Mouse (Mus musculus) liver, adult 2 months (tissue): ENCODE data around the gene Map2k2. TPM values are rescaled to one million over a fixed set of nuclear protein-coding genes. Genes with fewer than 3 reads are reported as not detected.

ENCODE experiments used
- DNase-seq: peaks from one replicate; pipeline ENCODE4 v3.0.0-alpha.2; 2011; ENCODE audit warnings: low read depth, low spot score; ENCODE audit errors: extremely low read depth
- H3K27ac ChIP-seq: fragments of 200-500 bp; replicated peaks from 2 replicates; pipeline ENCODE4 v1.5.1; 2012; ENCODE audit warnings: low read depth, mild to moderate bottlenecking, control low read depth, inconsistent platforms, low read length; ENCODE audit not compliant: insufficient read depth
- H3K27me3 ChIP-seq: fragments of 200-500 bp; 2 replicates; pipeline ENCODE4 v1.6.1; 2012; ENCODE audit warnings: mild to moderate bottlenecking, moderate library complexity, low read length, inconsistent platforms; ENCODE audit not compliant: control insufficient read depth, insufficient read depth
- H3K36me3 ChIP-seq: fragments of 200-500 bp; 2 replicates; pipeline ENCODE4 v1.6.1; 2012; ENCODE audit warnings: low read length, inconsistent platforms; ENCODE audit not compliant: control insufficient read depth, insufficient read depth
- H3K4me1 ChIP-seq: fragments of 200-500 bp; 2 replicates; pipeline ENCODE4 v1.6.1; 2011; ENCODE audit warnings: low read length; ENCODE audit not compliant: control insufficient read depth, insufficient read depth
- H3K4me3 ChIP-seq: fragments of 200-500 bp; 2 replicates; pipeline ENCODE4 v1.5.1; 2011; ENCODE audit warnings: low read depth, mild to moderate bottlenecking, control low read depth, low read length, moderate library complexity; ENCODE audit not compliant: insufficient read depth
- H3K79me2 ChIP-seq: fragments of 200-500 bp; 2 replicates; pipeline ENCODE4 v1.6.1; 2012; ENCODE audit warnings: inconsistent platforms, mild to moderate bottlenecking, low read length, moderate library complexity; ENCODE audit not compliant: control insufficient read depth, insufficient read depth
- H3K9ac ChIP-seq: fragments of 200-500 bp; 2 replicates; pipeline ENCODE4 v1.6.1; 2012; ENCODE audit warnings: low read depth, mild to moderate bottlenecking, control low read depth, inconsistent platforms, low read length
- CTCF ChIP-seq: fragments of 200-500 bp; IDR thresholded peaks from 2 replicates; pipeline ENCODE4 v1.5.1; 2011; ENCODE audit warnings: low read depth, low read length, control low read depth
- POLR2A ChIP-seq: fragments of 200-500 bp; IDR thresholded peaks from 2 replicates; pipeline ENCODE4 v1.6.1; 2011; ENCODE audit warnings: low read length, control low read depth; ENCODE audit not compliant: insufficient read depth; ENCODE audit errors: extremely low read depth
- WGBS: fragments of 180-500 bp; shearing (Covaris S2); methylation state at CpG from one replicate; pipeline ENCODE4 v1.1.7; 2018; 5-methylcytosine and 5-hydroxymethylcytosine counted together
- polyA plus RNA-seq: library from polyadenylated mRNA; depleted of rRNA; stranded (reverse); fragments of >200 nt; gene quantifications from 2 replicates; pipeline ENCODE4 v1.2.3, GENCODE M21; 2012
- total RNA-seq: library from RNA; depleted of rRNA; stranded (reverse); fragments of >200 nt; gene quantifications from 2 replicates; pipeline ENCODE4 v1.2.3, GENCODE M21; 2014

Gene Map2k2
- total and polyA plus RNA-seq, 2 experiments: 46.6 to 192 TPM

DNA sequence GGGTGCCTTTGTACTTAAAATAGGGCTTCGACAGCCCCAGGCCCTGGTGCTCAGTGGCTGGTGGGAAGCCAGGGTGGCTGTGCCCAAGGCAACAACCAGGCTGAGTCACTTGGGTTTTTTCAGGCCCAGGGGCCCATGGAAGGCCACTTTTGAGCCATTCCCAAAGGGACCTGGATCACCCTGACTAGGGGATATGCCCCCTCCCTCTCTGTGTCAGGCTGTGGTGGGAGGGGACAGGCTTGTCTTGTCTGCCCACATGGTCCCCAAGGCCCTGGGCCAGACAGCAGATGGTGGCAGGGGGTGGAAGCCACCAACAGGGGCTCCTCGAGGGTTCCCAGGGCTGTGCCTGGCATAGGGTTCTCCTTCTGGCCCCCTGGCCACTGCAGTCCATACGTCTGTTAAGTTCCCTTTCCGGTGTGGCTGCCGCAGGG is 36.9 kb downstream of the Map2k2 start:
- Histone ChIP-seq H3K9ac (no peak overlapping the region), H3K79me2 (peaks cover 80% of the 10 kb centered on the region), H3K27ac (no peak overlapping the region), H3K4me3 (no peak overlapping the region), H3K27me3 (no peaks in the 10 kb centered on the region), H3K4me1 (peaks cover 20% of the 10 kb centered on the region), H3K36me3 (peaks cover 5% of the 10 kb centered on the region)
- DNase-seq: no peak
- 90% methylated on average over 5 of the region's 5 CpGs for WGBS
- no peak for TF ChIP-seq CTCF
- TF ChIP-seq POLR2A: no peak

DNA sequence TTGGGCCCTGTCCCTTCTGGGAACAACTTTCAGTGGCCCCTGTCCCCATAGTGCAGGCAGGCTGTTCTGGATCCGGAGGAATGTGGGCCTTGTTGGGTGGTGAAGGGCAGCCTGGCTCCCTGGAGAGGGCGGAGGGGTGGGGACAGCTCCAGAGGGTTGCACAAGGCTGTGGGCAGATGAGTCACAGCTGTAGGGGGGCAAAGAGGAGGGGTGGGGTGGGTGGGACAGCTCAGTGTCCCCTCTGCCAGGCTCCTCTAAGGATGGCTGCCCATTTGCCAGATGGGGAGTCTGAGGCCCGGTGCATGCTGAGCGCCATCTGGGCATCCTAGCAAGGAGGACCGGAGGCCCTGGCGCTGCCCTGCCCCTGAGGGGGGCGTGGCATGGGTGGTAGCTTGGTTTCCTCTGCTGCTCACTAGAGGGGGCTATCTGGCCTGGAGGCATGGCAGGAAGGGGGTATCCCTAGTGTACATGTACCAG is 37.5 kb downstream of the Map2k2 start:
- H3K79me2 ChIP-seq: peaks cover 78% of the 10 kb centered on the region
- H3K36me3 ChIP-seq: peaks cover 7% of the 10 kb centered on the region

DNA sequence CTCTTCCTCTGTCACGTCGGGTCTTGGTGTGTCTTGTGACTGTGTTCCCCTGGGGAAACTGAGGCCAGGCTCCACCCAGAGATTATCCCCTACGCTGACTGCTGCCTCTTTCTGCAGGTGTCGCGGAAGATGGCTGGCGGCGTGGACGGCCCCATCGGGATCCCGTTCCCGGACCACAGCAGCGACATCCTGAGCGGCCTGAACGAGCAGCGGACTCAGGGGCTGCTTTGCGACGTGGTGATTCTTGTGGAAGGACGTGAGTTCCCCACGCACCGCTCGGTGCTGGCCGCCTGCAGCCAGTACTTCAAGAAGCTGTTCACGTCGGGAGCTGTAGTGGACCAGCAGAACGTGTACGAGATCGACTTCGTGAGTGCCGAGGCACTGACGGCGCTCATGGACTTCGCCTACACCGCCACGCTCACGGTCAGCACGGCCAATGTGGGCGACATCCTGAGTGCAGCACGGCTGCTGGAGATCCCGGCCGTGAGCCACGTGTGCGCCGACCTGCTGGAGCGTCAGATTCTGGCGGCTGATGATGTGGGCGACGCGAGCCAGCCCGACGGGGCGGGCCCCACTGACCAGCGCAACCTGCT is 38.2 kb downstream of the Map2k2 start:
- H3K9ac ChIP-seq: no peak overlapping the region
- H3K27ac ChIP-seq: no peak overlapping the region
- no peaks in the 10 kb centered on the region for H3K27me3 ChIP-seq
- H3K36me3 ChIP-seq: peaks cover 12% of the 10 kb centered on the region
- peaks cover 76% of the 10 kb centered on the region for H3K79me2 ChIP-seq
- DNase-seq: no peak
- peaks cover 18% of the 10 kb centered on the region for H3K4me1 ChIP-seq
- whole genome bisulfite sequencing: 95% methylated on average over 52 of the region's 52 CpGs
- TF ChIP-seq CTCF: no peak
- TF ChIP-seq POLR2A: no peak
- H3K4me3 ChIP-seq: no peak overlapping the region

More for the DNA sequence above, 37.5 kb downstream of the Map2k2 start:
- Histone ChIP-seq H3K4me1 (peaks cover 20% of the 10 kb centered on the region), H3K4me3 (no peak overlapping the region), H3K27me3 (no peaks in the 10 kb centered on the region), H3K27ac (no peak overlapping the region), H3K9ac (no peak overlapping the region)
- WGBS: 85% methylated on average over 7 of the region's 7 CpGs
- no peak for DNase-seq
- TF ChIP-seq CTCF (0 out of 2 replicates have a peak, but pooled peaks have one; percentile 2), POLR2A (no peak)

DNA sequence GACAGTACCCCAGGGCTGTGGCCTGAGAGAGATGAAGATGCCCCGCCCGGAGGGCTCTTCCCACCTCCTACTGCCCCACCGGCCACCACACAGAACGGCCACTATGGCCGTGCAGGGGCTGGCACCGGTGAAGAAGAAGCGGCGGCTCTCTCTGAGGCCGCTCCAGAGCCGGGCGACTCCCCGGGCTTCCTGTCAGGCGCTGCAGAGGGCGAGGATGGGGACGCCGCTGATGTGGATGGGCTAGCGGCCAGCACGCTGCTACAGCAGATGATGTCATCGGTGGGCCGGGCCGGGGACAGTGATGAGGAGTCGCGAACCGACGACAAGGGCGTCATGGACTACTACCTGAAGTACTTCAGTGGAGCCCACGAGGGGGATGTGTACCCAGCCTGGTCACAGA is 39.0 kb downstream of the Map2k2 start:
- H3K4me3 ChIP-seq: no peak overlapping the region
- DNase-seq: no peak
- peaks cover 68% of the 10 kb centered on the region for H3K79me2 ChIP-seq
- H3K27me3 ChIP-seq: no peaks in the 10 kb centered on the region
- H3K9ac ChIP-seq: no peak overlapping the region
- no peak for TF ChIP-seq POLR2A
- no peak for TF ChIP-seq CTCF
- peaks cover 11% of the 10 kb centered on the region for H3K4me1 ChIP-seq
- H3K36me3 ChIP-seq: peaks cover 14% of the 10 kb centered on the region
- H3K27ac ChIP-seq: no peak overlapping the region
- WGBS: 88% methylated on average over 26 of the region's 27 CpGs

DNA sequence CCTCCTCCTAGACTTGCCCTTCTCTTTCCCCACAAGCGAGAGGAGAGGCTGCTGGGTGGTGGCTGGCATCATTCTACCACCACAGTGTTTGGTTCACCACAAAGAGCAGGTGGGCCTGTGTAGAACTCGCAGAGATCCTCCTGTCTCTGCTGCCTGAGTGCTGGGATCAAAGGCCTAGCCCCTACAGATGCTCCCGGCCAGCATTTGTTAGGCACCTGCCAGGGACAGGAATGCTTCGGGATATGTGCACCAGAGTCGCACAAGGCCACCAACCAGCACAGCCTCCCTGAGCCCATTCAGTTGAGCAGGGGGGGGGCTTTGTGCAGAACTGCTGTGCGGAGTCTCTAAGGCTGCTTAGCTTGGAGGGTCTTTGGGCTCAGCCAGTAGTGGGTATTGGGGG is 39.6 kb downstream of the Map2k2 start:
- 89% methylated on average over 6 of the region's 6 CpGs for WGBS
- Histone ChIP-seq H3K36me3 (peaks cover 14% of the 10 kb centered on the region), H3K4me1 (peaks cover 8% of the 10 kb centered on the region), H3K27me3 (no peaks in the 10 kb centered on the region), H3K9ac (no peak overlapping the region), H3K79me2 (peaks cover 62% of the 10 kb centered on the region), H3K4me3 (no peak overlapping the region), H3K27ac (no peak overlapping the region)
- DNase-seq: no peak
- no peak for TF ChIP-seq POLR2A
- TF ChIP-seq CTCF: no peak

DNA sequence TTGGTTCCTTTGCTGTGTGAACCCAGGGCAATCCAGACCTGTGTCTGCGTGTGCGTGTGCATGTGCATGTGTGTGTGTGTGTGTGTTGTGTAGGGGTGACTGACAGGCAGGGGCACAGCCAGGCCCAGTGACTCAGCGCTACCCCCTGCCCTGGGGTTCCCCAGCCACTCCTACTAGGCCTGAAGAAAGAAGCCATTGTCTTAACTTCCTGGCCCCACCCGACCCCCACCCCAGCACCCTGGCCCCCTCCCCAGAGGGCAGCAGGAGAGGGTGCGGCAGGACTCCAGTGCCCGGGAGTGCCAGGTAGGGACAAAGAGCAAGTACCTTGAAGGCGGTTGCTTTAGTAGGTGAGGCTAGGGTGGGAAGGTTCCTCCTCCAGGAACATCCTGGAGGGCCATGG is 40.1 kb downstream of the Map2k2 start:
- H3K36me3 ChIP-seq: peaks cover 14% of the 10 kb centered on the region
- DNase-seq: no peak
- H3K27me3 ChIP-seq: no peaks in the 10 kb centered on the region
- 82% methylated on average over 7 of the region's 7 CpGs for WGBS
- H3K4me3 ChIP-seq: no peak overlapping the region
- H3K4me1 ChIP-seq: peaks cover 4% of the 10 kb centered on the region; the same call in 1 of the 2 replicates
- H3K79me2 ChIP-seq: peaks cover 57% of the 10 kb centered on the region
- TF ChIP-seq CTCF (no peak), POLR2A (no peak)
- H3K9ac ChIP-seq: no peak overlapping the region
- no peak overlapping the region for H3K27ac ChIP-seq
